Mouse (Mus musculus): ENCODE data around the gene Artn. TPM values are rescaled to one million over a fixed set of nuclear protein-coding genes. Genes with fewer than 3 reads are reported as not detected.
A peak's percentile ranks its signal among the peaks of the same experiment; 100 is the strongest.

Gene Artn
- polyA plus RNA-seq, 1 experiment = 0.27 TPM

DNA sequence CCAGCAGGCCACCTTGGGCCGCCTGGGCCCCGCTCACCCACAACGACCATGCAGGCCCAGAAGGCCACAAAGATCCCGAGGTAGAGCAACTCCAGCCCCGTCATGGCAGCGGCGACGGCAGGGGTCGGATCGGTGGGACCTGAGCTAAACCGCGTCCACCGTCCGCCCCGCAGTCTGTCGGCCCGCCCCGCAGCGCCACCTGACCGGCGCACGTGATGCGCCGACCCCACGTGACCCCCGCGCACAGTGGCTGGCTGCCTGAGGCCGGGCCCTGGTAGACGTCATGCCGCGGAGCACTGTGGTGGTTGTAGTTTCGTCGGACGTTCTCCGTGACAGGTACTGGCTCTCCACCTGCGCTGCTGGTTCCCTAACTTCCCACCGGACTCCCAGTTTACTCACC lies 42.4 kb downstream of the Artn start, which contains the start of gene Atp6v0b:
TSS of gene Atp6v0b (minus strand) at position 201 of the 400 bp plus-strand sequence.
- Histone ChIP-seq H3K27ac (ENCODE audit: control insufficient read depth, insufficient read depth, low read length) (no peak within 1 kb of the TSS), H3K4me3 (ENCODE audit: control insufficient read depth, insufficient read depth, low read length) (peak within 1 kb of the TSS; percentile 89), H3K36me3 (ENCODE audit: control insufficient read depth, insufficient read depth, low read length) (no peaks in the 10 kb centered on the region; the same call in 1 of the 2 replicates), H3K27me3 (ENCODE audit: control insufficient read depth, insufficient read depth, low read length) (no peaks in the 10 kb centered on the region; the same call in 1 of the 2 replicates), H3K4me1 (replicated peaks; ENCODE audit: control insufficient read depth, insufficient read depth, low read length) (peaks cover 19% of the 10 kb centered on the region)
- TF ChIP-seq POLR2A (IDR thresholded peaks at IDR 0.05; ENCODE audit: control insufficient read depth, extremely low read depth, insufficient read depth, low read length, poor library complexity) (peak; percentile 75), CTCF (IDR thresholded peaks at IDR 0.05; ENCODE audit: borderline replicate concordance, control insufficient read depth, extremely low read depth, insufficient read depth, low read length, poor library complexity) (peak; percentile 26; the same call in 1 of the 2 replicates)
- WGBS = under 1% methylated on average over 37 of the region's 37 CpGs
- DNase-seq = peak; percentile 96

DNA sequence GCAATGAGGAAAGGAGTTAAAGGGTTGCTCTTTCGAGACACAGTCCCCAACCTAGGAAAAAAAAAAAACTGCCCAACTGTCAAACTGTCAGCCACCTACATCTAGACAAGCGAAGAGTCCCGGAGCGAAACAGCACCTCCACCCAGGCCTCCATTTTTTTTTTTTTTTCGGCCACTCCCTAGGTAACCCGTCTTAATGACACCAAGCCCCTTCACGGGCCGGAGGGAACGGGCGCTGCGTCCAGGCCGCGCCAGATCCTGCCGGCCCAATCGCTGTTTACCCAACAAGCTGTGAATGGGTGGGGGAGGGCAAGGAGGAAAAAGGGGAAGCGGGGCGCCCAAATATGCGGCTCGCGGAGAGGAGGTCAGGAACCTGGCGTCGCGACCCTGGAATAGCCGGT lies 42.9 kb downstream of the Artn start:
- Histone ChIP-seq H3K27ac (ENCODE audit: control insufficient read depth, insufficient read depth, low read length) (no peak overlapping the region), H3K4me1 (replicated peaks; ENCODE audit: control insufficient read depth, insufficient read depth, low read length) (peaks cover 17% of the 10 kb centered on the region), H3K27me3 (ENCODE audit: control insufficient read depth, insufficient read depth, low read length) (no peaks in the 10 kb centered on the region; the same call in 1 of the 2 replicates), H3K36me3 (ENCODE audit: control insufficient read depth, insufficient read depth, low read length) (no peaks in the 10 kb centered on the region; the same call in 1 of the 2 replicates), H3K4me3 (ENCODE audit: control insufficient read depth, insufficient read depth, low read length) (peak overlapping the region; percentile 89)
- TF ChIP-seq CTCF (IDR thresholded peaks at IDR 0.05; ENCODE audit: borderline replicate concordance, control insufficient read depth, extremely low read depth, insufficient read depth, low read length, poor library complexity) (no peak), POLR2A (IDR thresholded peaks at IDR 0.05; ENCODE audit: control insufficient read depth, extremely low read depth, insufficient read depth, low read length, poor library complexity) (no peak)
- DNase-seq = no peak
- under 1% methylated on average over 24 of the region's 24 CpGs for WGBS

DNA sequence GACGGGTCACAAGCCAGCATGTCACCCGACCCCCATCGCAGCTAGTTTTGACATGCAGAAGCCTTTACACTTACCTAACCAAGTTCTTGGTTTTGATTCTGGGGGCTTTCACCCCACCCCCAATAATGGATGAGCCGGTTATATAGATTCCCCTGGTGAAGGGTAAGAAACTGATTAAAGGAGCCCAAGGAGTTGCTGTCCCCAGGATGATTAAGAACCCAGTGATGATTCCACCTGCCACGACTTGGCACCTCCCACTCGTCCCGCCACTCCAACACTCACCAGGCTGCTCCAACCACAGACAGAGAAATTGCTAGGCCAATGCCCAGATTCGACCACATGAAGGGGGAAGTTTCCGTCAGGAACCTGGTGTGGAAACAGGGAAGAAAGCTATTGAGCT lies 43.6 kb downstream of the Artn start:
- peaks cover 13% of the 10 kb centered on the region for H3K4me1 ChIP-seq (replicated peaks; ENCODE audit: control insufficient read depth, insufficient read depth, low read length)
- no peak overlapping the region for H3K27ac ChIP-seq (ENCODE audit: control insufficient read depth, insufficient read depth, low read length)
- H3K27me3 ChIP-seq (ENCODE audit: control insufficient read depth, insufficient read depth, low read length) = no peaks in the 10 kb centered on the region; the same call in 1 of the 2 replicates
- no peaks in the 10 kb centered on the region; the same call in 1 of the 2 replicates for H3K36me3 ChIP-seq (ENCODE audit: control insufficient read depth, insufficient read depth, low read length)
- DNase-seq = no peak
- peak overlapping the region; percentile 13 for H3K4me3 ChIP-seq (ENCODE audit: control insufficient read depth, insufficient read depth, low read length)
- TF ChIP-seq CTCF (IDR thresholded peaks at IDR 0.05; ENCODE audit: borderline replicate concordance, control insufficient read depth, extremely low read depth, insufficient read depth, low read length, poor library complexity) = no peak
- no peak for TF ChIP-seq POLR2A (IDR thresholded peaks at IDR 0.05; ENCODE audit: control insufficient read depth, extremely low read depth, insufficient read depth, low read length, poor library complexity)
- 81% methylated on average over 9 of the region's 9 CpGs for WGBS

DNA sequence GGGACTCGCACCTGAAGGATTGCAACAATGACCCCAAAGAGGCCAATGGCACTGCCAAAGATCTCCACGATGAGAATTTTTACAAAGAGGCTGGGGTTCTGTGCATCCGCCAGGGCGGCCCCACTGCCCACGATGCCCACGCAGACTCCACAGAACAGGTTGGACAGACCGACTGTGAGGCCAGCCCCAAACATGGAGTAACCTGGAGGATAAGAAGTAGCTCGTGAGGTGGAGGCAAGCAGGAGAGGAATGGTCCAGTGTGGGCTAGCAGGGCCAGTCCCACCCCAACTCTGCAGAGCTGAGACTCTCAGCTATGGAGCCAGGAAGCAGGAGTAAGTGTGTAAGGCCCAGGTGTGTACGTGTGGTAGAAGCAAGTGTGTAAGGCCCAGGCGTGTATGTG lies 44.5 kb downstream of the Artn start:
- Histone ChIP-seq H3K4me3 (ENCODE audit: control insufficient read depth, insufficient read depth, low read length) (no peak overlapping the region), H3K27me3 (ENCODE audit: control insufficient read depth, insufficient read depth, low read length) (no peaks in the 10 kb centered on the region; the same call in 1 of the 2 replicates), H3K27ac (ENCODE audit: control insufficient read depth, insufficient read depth, low read length) (no peak overlapping the region), H3K36me3 (ENCODE audit: control insufficient read depth, insufficient read depth, low read length) (no peaks in the 10 kb centered on the region; the same call in 1 of the 2 replicates), H3K4me1 (replicated peaks; ENCODE audit: control insufficient read depth, insufficient read depth, low read length) (peaks cover 10% of the 10 kb centered on the region)
- TF ChIP-seq CTCF (IDR thresholded peaks at IDR 0.05; ENCODE audit: borderline replicate concordance, control insufficient read depth, extremely low read depth, insufficient read depth, low read length, poor library complexity) (no peak), POLR2A (IDR thresholded peaks at IDR 0.05; ENCODE audit: control insufficient read depth, extremely low read depth, insufficient read depth, low read length, poor library complexity) (no peak)
- 97% methylated on average over 10 of the region's 10 CpGs for WGBS
- DNase-seq = no peak

DNA sequence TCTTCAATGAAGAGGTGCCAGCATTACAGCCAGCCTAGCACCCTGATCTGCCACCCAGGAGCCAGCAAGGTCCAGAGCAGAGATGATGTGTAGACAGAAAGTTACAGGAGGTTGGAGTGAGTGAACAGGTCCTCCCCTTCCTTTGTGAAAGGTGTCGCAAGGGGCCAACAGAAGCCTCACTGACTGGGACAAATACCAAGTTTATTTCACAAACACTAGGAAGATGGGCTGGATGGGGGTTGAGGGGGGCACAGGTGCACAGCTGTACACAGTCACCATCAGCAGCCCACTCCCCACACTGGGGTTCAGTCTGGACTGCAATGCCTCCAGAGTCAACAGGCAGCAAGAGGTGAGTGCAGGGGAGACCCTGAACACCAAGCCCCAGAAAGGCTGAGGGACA lies 45.4 kb downstream of the Artn start:
- Histone ChIP-seq H3K4me1 (replicated peaks; ENCODE audit: control insufficient read depth, insufficient read depth, low read length) (peaks cover 10% of the 10 kb centered on the region), H3K4me3 (ENCODE audit: control insufficient read depth, insufficient read depth, low read length) (no peak overlapping the region), H3K27me3 (ENCODE audit: control insufficient read depth, insufficient read depth, low read length) (no peaks in the 10 kb centered on the region; the same call in 1 of the 2 replicates), H3K27ac (ENCODE audit: control insufficient read depth, insufficient read depth, low read length) (no peak overlapping the region), H3K36me3 (ENCODE audit: control insufficient read depth, insufficient read depth, low read length) (no peaks in the 10 kb centered on the region; the same call in 1 of the 2 replicates)
- no peak for DNase-seq
- TF ChIP-seq CTCF (IDR thresholded peaks at IDR 0.05; ENCODE audit: borderline replicate concordance, control insufficient read depth, extremely low read depth, insufficient read depth, low read length, poor library complexity) (no peak), POLR2A (IDR thresholded peaks at IDR 0.05; ENCODE audit: control insufficient read depth, extremely low read depth, insufficient read depth, low read length, poor library complexity) (no peak)
- 100% methylated on average over 1 of the region's 1 CpGs for WGBS

DNA sequence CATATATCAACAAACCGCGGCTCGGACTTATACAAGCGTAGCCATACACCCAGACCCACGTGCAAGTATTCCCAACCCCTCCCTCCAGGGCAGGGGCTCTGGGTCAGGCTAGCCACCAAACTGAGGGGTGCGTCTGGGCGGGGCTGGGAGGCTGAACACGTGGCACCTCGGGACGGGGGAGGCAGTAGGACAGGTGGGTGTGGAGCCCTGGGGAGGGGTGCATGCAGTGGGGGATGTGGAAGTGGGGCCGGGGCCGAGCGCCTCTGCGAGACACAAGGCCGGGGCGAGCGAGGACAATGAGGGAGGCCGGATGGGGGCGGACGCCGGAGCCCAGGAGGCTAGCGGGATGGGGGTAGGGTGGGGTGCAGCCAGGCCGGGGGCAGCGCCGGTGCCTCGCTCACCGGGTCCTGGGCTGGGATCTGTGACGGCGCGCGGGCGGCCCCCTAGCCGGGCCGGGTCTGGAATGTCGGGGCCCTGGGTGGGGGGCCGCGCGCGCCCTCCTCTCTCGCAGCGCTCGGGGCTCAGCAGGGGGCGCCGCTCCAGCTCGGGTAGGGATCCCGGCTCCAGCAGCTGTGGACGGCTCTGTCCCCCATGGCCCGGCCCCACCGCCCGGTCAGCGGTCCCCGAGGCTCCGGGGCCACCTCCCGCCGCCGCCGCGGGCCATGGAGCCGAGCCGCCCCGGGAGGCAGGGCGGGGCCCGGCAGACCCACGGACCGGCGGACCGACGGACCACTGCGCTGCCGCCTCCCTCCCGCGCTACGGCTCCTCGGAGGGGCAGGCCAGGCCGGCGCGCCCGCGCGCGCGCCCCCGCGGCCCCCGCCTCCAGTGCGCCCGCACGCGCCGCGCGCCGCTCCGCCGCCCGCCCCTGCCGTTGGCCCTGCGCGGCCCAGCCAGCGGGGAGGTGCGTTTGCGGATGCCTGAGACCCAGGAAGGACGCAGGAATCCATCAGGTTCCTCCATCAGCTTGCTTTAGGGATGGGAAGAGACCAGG lies 46.6 kb downstream of the Artn start, which contains the start of gene B4galt2:
TSS of gene B4galt2 (minus strand) at position 787 of the 991 bp plus-strand sequence.
- peak; percentile 31 for DNase-seq
- H3K27ac ChIP-seq (ENCODE audit: control insufficient read depth, insufficient read depth, low read length) = no peak within 1 kb of the TSS
- WGBS = 5% methylated on average over 101 of the region's 103 CpGs
- 0 out of 2 replicates have a peak within 1 kb of the TSS, but pooled peaks have one; percentile 17 for H3K4me3 ChIP-seq (ENCODE audit: control insufficient read depth, insufficient read depth, low read length)
- no peak for TF ChIP-seq CTCF (IDR thresholded peaks at IDR 0.05; ENCODE audit: borderline replicate concordance, control insufficient read depth, extremely low read depth, insufficient read depth, low read length, poor library complexity)
- no peak for TF ChIP-seq POLR2A (IDR thresholded peaks at IDR 0.05; ENCODE audit: control insufficient read depth, extremely low read depth, insufficient read depth, low read length, poor library complexity)
- peaks cover 10% of the 10 kb centered on the region for H3K4me1 ChIP-seq (replicated peaks; ENCODE audit: control insufficient read depth, insufficient read depth, low read length)
- no peaks in the 10 kb centered on the region; the same call in 1 of the 2 replicates for H3K27me3 ChIP-seq (ENCODE audit: control insufficient read depth, insufficient read depth, low read length)
- no peaks in the 10 kb centered on the region; the same call in 1 of the 2 replicates for H3K36me3 ChIP-seq (ENCODE audit: control insufficient read depth, insufficient read depth, low read length)

All from thymus, adult 2 months (tissue).